Mouse (Mus musculus) limb, embryonic 15.5 days (tissue): ENCODE measurements at regions not wholly inside any gene's neighbourhood (a gene's known extent, or its start where the extent isn't known, plus 50 kb on each side); places are given as distances from the start of the nearest gene placed in this dataset.

Experiments used
- ATAC-seq: fragments of 200-750 bp; cut with Nextera tagmentation; 2 replicates; pipeline ENCODE4 v1.8.0; 2017; ENCODE audit warnings: low read depth, moderate TSS enrichment; ENCODE audit not compliant: insufficient number of reproducible peaks, low FRiP score, low TSS enrichment
- H3K27ac ChIP-seq: fragments of 300-500 bp; sonication (generic); 2 replicates; pipeline ENCODE4 v1.5.1; 2015; ENCODE audit warnings: moderate library complexity, mild to moderate bottlenecking, inconsistent platforms
- H3K27me3 ChIP-seq: fragments of 300-500 bp; sonication (generic); 2 replicates; pipeline ENCODE4 v1.6.1; 2015; ENCODE audit warnings: inconsistent platforms
- H3K36me3 ChIP-seq: fragments of 300-500 bp; sonication (generic); 2 replicates; pipeline ENCODE4 v1.6.1; 2015; ENCODE audit warnings: inconsistent platforms
- H3K4me1 ChIP-seq: fragments of 300-500 bp; sonication (generic); 2 replicates; pipeline ENCODE4 v1.6.1; 2015; ENCODE audit warnings: inconsistent platforms
- H3K4me2 ChIP-seq: fragments of 300-500 bp; sonication (generic); 2 replicates; pipeline ENCODE4 v1.6.1; 2015; ENCODE audit warnings: mild to moderate bottlenecking, inconsistent platforms
- H3K4me3 ChIP-seq: fragments of 300-500 bp; sonication (generic); 2 replicates; pipeline ENCODE4 v1.5.1; 2015; ENCODE audit warnings: mild to moderate bottlenecking, inconsistent platforms
- H3K9ac ChIP-seq: fragments of 300-500 bp; sonication (generic); 2 replicates; pipeline ENCODE4 v1.6.1; 2015; ENCODE audit warnings: inconsistent platforms
- H3K9me3 ChIP-seq: fragments of 300-500 bp; sonication (generic); 2 replicates; pipeline ENCODE4 v1.6.1; 2016; ENCODE audit warnings: inconsistent platforms
- WGBS: fragments of 180-500 bp; shearing (Covaris S2); methylation state at CpG from one replicate; pipeline ENCODE4 v1.1.7; 2015; 5-methylcytosine and 5-hydroxymethylcytosine counted together

DNA sequence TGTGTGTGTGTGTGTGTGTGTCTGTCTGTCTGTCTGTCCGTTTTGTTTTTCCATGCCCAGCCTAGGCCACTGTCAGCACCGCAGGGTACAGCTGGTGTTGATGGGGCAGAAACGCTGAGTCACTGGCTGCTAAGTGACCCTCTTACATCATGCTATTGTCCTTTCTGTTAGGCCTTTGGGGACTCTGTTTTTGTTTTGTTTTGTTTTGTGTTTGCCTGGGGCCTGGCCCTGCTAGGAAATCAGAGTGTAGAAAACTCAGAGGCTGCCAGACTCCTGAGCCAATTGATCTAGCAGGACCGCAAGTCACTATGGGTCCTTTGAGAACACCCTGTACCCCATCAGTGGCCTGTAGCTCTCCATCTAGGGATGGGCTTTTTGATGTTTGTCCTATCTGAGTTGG lies 59.9 kb upstream of the Ahctf1 start:
- Histone ChIP-seq H3K4me3 (no peak overlapping the region), H3K27ac (no peak overlapping the region), H3K4me2 (no peak overlapping the region), H3K27me3 (no peaks in the 10 kb centered on the region), H3K9me3 (no peaks in the 10 kb centered on the region), H3K9ac (no peak overlapping the region), H3K4me1 (no peaks in the 10 kb centered on the region), H3K36me3 (no peaks in the 10 kb centered on the region)
- WGBS, result 73% methylated on average over 4 of the region's 4 CpGs
- no peak for ATAC-seq

DNA sequence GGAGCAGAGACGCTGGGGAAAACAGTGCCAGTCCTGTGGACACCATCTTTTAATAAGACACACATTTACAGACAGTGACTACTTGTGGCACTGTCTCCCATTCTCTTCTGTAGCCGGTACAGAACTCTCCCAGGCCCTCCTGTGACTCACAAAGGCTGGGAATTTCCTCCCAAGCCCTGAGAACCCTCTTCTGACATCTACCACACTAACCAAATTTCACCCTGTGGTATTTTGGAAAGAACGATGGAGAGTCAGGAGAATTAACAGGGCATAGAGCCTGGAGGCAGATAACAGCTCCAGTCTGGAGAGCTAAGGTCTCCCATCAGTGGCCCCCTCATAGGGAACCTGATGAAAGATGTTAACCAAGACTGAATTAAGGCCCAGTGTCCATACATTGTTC lies 59.5 kb upstream of the Ahctf1 start:
- Histone ChIP-seq H3K4me3 (no peak overlapping the region), H3K4me2 (no peak overlapping the region), H3K9ac (no peak overlapping the region), H3K27me3 (no peaks in the 10 kb centered on the region), H3K27ac (no peak overlapping the region), H3K4me1 (no peaks in the 10 kb centered on the region), H3K36me3 (no peaks in the 10 kb centered on the region), H3K9me3 (no peaks in the 10 kb centered on the region)
- WGBS, result 66% methylated on average over 3 of the region's 3 CpGs
- ATAC-seq, result no peak

DNA sequence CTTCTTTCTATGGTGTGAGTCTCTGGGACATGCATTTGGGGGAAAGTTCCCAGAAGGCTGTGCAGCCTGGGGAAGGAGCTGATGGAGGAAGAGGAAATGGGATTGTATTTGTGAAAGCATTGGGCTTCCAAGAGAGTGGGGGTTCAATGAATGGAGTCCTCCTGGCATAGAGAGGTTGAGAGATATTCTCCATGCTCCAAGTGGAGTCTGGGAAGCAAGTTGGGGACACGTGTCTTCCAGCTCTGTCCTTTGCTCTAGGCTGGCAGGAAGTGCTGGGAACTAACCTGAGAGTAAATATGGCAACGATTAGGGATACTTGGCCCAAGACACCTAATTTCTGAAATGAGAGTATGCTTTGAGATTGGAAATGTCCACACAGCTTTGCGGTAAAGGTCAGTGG lies 58.3 kb upstream of the Ahctf1 start:
- no peak overlapping the region for H3K4me3 ChIP-seq
- no peak overlapping the region for H3K4me2 ChIP-seq
- WGBS, result 72% methylated on average over 3 of the region's 3 CpGs
- no peak overlapping the region for H3K27ac ChIP-seq
- H3K27me3 ChIP-seq, result no peaks in the 10 kb centered on the region
- no peaks in the 10 kb centered on the region for H3K36me3 ChIP-seq
- no peak overlapping the region for H3K9ac ChIP-seq
- no peaks in the 10 kb centered on the region for H3K9me3 ChIP-seq
- ATAC-seq, result no peak
- no peaks in the 10 kb centered on the region for H3K4me1 ChIP-seq

DNA sequence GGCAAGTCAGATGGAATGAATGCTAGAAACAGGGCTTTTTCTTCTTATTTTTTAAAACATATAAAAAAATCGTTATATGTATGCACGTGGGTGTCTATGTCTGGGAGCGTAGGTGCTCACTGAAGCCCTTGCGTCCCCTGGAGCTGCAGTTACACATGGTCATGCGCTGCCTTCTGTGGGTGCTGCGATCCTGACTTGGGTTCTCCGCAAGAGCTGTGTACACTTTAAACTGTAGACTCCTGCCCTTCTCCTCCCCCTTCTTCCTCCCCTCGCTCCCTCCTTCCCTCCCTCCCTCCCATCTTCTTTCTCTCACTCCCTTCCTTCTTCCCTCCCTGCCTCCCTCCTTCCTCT lies 56.0 kb upstream of the Ahctf1 start:
- Histone ChIP-seq H3K27ac (no peak overlapping the region), H3K9me3 (no peaks in the 10 kb centered on the region), H3K4me3 (no peak overlapping the region), H3K9ac (no peak overlapping the region), H3K4me2 (no peak overlapping the region), H3K4me1 (no peaks in the 10 kb centered on the region; the same call in 1 of the 2 replicates), H3K36me3 (no peaks in the 10 kb centered on the region), H3K27me3 (no peaks in the 10 kb centered on the region)
- 83% methylated on average over 8 of the region's 8 CpGs for WGBS
- no peak for ATAC-seq

DNA sequence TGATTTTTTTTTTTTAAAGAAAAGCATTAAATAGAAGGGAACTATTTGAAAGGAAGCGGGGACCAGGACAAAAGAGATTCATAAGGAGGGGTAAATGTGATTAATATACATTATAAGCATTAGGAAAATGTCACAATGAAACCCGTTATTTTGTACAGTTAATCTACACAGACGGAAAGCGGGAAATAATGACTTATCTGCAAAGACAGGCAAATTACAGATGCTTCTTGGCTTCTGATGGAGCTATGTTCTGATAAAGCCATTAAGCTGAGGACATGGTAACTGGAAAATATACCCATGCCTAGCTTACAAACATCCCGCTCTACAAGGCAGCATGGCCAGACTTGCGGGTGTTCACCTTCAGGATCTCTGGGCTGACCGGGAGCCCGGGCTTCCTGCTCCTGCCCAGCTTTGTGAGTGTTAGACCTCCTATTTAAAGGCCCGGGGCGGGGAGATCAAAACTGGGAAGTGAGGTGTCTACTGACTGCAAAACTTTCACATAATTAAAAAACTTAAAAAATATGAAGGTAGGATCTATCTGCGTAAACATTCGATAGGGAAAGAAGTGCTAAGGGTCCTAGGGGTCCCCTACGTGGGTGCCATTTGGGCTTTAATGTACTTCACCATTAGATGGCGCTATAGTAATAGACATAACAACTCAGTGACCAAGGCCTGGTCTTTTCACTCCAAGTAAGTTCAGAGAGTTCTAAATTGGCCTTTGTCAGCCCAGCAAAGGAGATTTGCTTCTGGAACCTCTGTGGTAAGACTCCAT lies 55.5 kb upstream of the Ahctf1 start:
- Histone ChIP-seq H3K4me1 (peaks cover 4% of the 10 kb centered on the region), H3K9ac (no peak overlapping the region), H3K4me3 (no peak overlapping the region), H3K4me2 (peak overlapping the region; percentile 12; the same call in 1 of the 2 replicates), H3K27me3 (no peaks in the 10 kb centered on the region), H3K9me3 (no peaks in the 10 kb centered on the region), H3K27ac (no peak overlapping the region), H3K36me3 (no peaks in the 10 kb centered on the region)
- no peak for ATAC-seq
- WGBS, result 49% methylated on average over 14 of the region's 14 CpGs

DNA sequence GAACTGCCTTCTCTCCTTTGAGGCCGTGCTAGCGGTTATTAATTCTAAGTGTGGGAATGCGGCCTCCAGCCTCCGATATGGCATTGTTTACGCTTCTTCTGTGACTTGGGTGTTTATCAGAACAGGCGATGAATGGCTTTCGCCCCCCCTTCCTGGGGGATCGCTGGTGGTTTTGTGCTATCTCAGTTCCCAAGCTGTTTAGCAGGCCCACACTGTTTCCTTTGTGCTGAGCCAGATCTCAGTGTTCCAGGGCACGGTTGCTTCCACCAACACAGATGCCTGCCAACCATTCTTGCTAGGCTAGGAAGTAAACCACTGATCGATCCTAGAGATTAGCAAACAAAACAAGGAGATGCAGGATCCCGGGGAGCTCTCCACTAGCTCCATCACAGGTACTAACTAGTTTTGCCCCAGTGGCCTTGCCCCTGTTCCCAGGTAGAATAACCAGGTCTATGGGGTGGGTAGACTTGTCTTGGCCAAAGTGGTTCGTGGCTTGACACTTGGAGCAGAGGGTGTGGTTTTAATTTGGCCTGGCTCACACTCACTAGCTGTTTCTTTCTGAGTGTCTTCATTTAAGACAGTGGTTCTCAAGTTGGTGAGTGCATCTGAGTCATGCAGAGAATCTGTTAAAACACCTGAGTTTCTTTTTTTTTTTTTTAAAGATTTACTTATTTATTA lies 50.9 kb upstream of the Ahctf1 start:
- Histone ChIP-seq H3K27ac (peak overlapping the region; percentile 63), H3K4me1 (peaks cover 4% of the 10 kb centered on the region), H3K9me3 (no peaks in the 10 kb centered on the region), H3K27me3 (no peaks in the 10 kb centered on the region), H3K9ac (no peak overlapping the region), H3K4me2 (no peak overlapping the region), H3K36me3 (no peaks in the 10 kb centered on the region), H3K4me3 (no peak overlapping the region)
- WGBS, result 46% methylated on average over 12 of the region's 12 CpGs
- no peak for ATAC-seq
